Mouse (Mus musculus): ENCODE results near the gene Rnf212b.

The Rnf212b gene

DNA sequence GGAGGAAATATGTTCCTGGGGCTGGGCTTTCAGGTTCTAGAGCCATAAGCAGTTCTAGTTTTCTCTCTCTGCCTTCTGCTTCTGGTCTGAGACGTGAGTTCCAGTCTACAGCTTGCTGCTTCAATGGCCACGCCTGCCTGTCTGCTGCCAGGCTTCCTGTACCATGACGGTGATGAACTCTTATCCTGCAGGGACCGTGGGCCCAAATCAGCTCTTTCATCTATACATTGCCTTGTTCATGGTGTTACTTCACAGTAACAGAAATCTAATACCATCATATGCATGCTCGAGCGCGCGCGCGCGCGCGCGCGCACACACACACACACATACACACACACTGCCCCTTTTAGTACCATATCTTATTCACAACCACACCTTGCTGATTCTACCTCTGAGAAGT is 17.2 kb upstream of the Rnf212b start:
- DNase-seq (ENCODE audit: extremely low spot score, low spot score): no peak

GRCm38 (mm10) chr14:54799686-54800085 is 14.3 kb upstream of the Rnf212b start:
- no peak for DNase-seq (ENCODE audit: extremely low spot score, low spot score)

DNA sequence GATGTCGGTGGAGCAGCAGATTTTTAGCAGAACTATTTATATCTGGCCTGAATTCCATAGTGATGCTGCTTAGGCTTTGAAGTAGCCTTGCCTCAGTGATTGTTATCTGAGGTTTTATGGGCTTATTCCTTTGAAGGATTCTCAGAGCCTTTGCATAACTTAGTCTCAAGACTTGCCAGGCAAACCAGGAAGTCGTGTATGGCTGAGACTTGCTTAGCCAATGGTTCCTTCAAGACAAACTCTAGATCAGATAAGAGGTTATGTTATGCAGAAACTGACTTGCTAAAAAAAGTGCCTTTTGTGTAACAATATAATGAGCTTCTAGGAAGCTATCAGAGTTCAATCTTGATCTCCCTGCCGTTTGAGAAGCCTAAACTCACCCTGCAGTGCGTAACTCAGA is 11.5 kb upstream of the Rnf212b start:
- no peak for DNase-seq (ENCODE audit: extremely low spot score, low spot score)

DNA sequence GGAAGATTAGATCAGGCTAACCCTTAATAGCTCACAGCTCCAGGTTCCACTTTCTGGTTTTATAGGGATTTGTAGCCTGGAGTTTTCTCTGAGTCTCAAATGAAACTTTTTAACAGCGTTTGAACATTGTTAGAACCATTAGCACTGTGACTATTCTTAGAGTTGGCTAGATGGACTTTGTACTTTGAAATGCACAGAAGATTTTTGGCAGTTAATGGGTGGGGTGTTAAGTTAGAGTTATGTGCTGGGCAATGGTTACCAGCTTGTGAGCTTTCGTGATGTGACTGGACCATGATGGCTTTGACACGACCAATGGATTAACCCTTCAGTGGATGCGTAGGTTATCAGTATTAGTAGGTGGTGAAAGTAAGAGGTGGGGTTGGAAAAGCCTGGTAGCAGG is 7.8 kb upstream of the Rnf212b start:
- no peak for DNase-seq (ENCODE audit: extremely low spot score, low spot score)

- DNase-seq (ENCODE audit: extremely low spot score, low spot score): no peak
These were observed 4.9 kb upstream of the Rnf212b start for GRCm38 (mm10) chr14:54808718-54809667.

- DNase-seq (ENCODE audit: extremely low spot score, low spot score): no peak
These were observed 4.3 kb upstream of the Rnf212b start for GRCm38 (mm10) chr14:54809668-54810033.

DNA sequence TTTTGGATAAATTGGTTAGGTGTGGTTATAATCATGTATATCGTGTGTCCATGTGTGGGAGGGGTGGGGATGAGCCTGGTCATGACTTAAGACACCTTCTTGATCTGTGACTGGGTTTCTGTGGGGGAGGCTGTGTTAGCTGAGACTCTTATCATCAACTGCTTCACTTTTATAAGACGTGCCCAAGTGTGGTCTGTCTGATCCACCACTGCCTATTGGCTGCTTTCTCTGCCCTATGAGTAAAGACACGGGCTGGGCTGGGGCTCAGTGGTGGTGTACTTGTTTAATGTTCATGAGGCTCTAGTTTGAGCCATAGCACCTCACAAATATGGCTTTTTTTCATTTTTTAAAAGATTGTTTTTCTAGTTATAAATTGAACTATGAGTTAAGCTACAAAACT is 1.8 kb downstream of the Rnf212b start:
- DNase-seq (ENCODE audit: extremely low spot score, low spot score): no peak

GRCm38 (mm10) chr14:54817791-54818190 is 3.9 kb downstream of the Rnf212b start:
- DNase-seq (ENCODE audit: extremely low spot score, low spot score): no peak

GRCm38 (mm10) chr14:54822301-54822700 is 8.4 kb downstream of the Rnf212b start:
- no peak for DNase-seq (ENCODE audit: extremely low spot score, low spot score)

- DNase-seq (ENCODE audit: extremely low spot score, low spot score): no peak
These were observed 9.8 kb downstream of the Rnf212b start for GRCm38 (mm10) chr14:54823716-54824115.

DNA sequence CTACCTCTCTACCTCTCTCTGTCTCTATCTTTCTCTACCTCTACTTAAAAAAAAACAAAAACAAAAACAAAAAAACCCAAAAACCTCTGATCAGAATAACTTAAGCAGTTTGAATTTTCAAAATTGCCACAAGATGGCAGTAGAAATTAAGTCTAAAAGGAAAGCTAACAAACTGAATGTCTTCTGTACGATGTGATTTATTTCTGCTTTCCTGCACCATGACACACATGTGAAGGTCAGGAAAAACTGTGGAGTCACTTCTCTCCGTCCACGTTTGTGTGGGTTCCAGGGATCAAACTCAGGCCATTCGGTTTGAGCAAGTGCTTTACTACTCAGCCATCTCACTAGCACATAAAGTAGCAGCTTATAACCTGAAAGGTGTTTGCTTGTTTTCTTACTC is 29.5 kb downstream of the Rnf212b start:
- DNase-seq (ENCODE audit: extremely low spot score, low spot score): peak; percentile 20

- no peak for DNase-seq (ENCODE audit: extremely low spot score, low spot score)
These were observed 41.8 kb downstream of the Rnf212b start for GRCm38 (mm10) chr14:54855726-54856125.

GRCm38 (mm10) chr14:54856703-54857102 is 42.8 kb downstream of the Rnf212b start:
- no peak for DNase-seq (ENCODE audit: extremely low spot score, low spot score)

DNA sequence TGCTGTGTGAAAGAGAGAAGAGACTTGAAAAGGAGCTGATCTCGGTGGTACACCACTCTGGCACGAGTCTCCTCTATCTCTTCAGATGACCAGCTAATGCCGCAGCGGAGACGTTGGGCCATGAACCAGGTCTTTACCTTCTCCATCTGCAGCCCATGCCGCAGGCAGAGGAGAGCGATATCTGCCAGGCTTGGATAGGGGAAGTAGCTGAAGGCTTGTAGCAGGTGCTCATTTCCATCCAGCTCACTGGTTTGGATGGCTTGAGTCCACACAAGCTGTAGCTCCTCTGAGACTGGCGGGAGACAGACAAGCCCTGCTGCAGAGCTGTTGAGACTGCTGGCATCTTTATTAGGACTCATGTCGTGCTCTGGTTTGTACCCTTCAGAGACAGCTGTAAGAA is 44.0 kb downstream of the Rnf212b start:
- no peak for DNase-seq (ENCODE audit: extremely low spot score, low spot score)

GRCm38 (mm10) chr14:54860511-54860910 is 46.6 kb downstream of the Rnf212b start:
- DNase-seq (ENCODE audit: extremely low spot score, low spot score): peak; percentile 56

DNA sequence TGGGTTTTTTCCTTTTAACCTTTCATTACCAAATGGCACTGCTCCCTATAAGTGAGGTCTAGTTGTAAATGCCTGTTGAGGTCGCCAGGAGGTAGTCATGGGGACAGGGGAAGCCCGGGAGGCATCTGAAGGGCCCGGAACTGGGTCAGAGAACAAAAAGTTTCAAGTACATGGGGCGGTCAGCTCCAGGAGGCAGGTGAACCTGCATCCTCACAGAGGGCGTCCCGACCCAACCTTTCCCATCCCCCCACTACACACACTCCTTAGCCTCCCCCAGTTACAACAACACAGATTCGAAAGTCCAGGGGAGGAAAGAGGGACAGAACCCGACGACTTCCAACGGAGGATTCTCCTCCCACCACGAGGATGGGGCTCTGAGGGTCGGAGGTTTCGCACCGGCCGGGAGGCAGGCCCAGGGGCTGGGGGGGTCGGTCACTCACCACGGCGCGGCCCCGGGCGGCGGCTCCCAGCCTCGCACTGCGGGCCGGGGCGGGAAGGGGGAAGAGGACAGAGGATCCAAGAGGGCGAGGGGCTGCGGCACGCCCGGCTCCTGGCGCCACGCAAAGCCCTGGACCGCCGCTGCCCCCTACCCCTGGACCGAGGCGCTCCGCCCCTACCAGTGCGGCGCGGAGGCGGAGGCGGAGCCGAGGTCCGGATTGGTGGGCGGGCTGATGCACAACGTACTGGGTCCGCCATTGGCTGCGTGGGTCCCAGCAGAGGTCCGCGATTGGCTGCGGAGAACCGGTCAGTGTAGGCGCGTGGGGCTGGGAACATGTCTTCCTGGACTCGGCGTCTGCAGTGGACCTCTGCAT is 49.8 kb downstream of the Rnf212b start:
- peak; percentile 94 for DNase-seq (ENCODE audit: extremely low spot score, low spot score)

GRCm38 (mm10) chr14:54864313-54865036 is 50.5 kb downstream of the Rnf212b start:
- peak; percentile 15 for DNase-seq (ENCODE audit: extremely low spot score, low spot score)

- DNase-seq (ENCODE audit: extremely low spot score, low spot score): no peak
These were observed 51.7 kb downstream of the Rnf212b start for GRCm38 (mm10) chr14:54865626-54866025.

DNA sequence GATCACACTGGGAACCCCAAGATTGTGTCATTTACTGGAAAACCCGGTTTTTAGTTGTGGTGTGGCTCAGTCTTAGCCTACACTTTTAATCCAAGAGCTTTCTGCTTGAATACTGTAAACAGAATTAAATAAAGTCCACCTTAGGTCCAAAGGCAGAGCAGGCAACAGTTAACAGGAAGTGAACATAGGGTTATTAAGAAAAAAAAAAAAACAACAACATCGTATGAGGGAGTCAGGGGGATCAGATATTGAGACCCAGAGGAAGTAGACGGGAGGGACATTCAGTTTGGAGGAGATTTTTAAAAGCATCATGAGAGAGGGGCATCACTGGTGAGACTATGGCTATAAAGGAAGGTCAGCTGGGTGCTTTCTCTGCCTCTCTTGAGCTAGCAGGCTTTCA is 52.3 kb downstream of the Rnf212b start:
- DNase-seq (ENCODE audit: extremely low spot score, low spot score): no peak

DNA sequence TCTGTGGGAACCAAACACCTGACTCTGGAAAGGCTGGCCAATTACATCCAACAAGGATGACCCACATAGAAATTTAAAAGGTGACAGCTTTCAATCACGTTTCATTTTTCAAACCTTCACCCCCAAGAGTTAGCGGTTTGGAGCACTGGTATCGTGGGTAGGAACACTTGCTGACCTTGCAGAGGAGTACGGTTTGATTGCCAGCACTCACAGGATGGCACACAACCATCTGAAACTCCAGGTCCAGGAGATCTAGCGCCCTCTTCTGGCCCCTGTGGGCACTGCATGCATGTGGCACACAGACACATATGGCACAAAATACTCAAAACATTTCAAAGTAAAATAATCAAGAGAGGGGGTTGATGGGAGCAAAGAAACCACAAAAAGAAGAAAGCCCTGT is 53.0 kb downstream of the Rnf212b start:
- DNase-seq (ENCODE audit: extremely low spot score, low spot score): peak; percentile 27

DNA sequence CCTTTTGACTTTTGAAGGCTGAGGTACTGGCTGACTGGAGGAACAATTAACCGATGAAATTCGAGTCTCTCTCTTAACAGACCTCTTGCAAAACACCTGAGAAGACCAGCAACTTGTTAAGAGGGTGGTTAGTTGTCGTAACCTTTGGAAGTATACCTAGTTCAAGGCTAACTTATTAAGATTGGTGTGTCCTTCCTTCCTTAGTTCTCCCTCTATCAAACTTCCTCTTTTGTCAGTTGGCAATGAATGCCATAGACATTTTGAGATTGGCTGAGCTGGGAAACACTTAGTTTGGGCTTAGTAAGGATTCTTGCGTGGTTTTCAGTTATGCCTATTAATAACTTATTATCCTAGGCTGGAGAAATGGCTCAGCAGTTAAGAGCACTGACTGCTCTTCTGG is 54.1 kb downstream of the Rnf212b start:
- DNase-seq (ENCODE audit: extremely low spot score, low spot score): no peak

- no peak for DNase-seq (ENCODE audit: extremely low spot score, low spot score)
These were observed 56.9 kb downstream of the Rnf212b start, which contains the start of gene Homez for GRCm38 (mm10) chr14:54870861-54871260. Homez (minus strand) TSS chr14:54870961.

All from neural tube, embryonic 10.5 days (tissue).